Mouse (Mus musculus) brown adipose tissue, adult 24 weeks (tissue): ENCODE data around the gene Afap1. TPM values are rescaled to one million over a fixed set of nuclear protein-coding genes. Genes with fewer than 3 reads are reported as not detected.

Experiments used
- H3K27ac ChIP-seq: fragments of 200-500 bp; replicated peaks from 2 replicates; pipeline ENCODE4 v1.5.1; 2012; ENCODE audit warnings: low read depth, mild to moderate bottlenecking, low read length
- H3K4me1 ChIP-seq: fragments of 200-500 bp; 2 replicates; pipeline ENCODE4 v1.6.1; 2012; ENCODE audit warnings: low read length, mixed read lengths; ENCODE audit not compliant: control insufficient read depth, insufficient read depth, insufficient read length
- H3K4me3 ChIP-seq: fragments of 200-500 bp; 2 replicates; pipeline ENCODE4 v1.5.1; 2012; ENCODE audit warnings: low read depth, mild to moderate bottlenecking, low read length, moderate library complexity; ENCODE audit not compliant: insufficient read depth
- polyA plus RNA-seq: library from polyadenylated mRNA; stranded (reverse); fragments of >200 nt; gene quantifications from 2 replicates; pipeline ENCODE4 v1.2.4, GENCODE M21; 2012; ENCODE audit not compliant: missing spikeins, insufficient read depth, insufficient read length

The Afap1 gene
- polyA plus RNA-seq, 1 experiment, result 19.0 TPM

- Histone ChIP-seq H3K4me1 (0 out of 2 replicates have a peak, but pooled peaks cover 3% of the 10 kb centered on the region), H3K4me3 (no peak overlapping the region), H3K27ac (no peak overlapping the region)
Observed at GRCm38 (mm10) chr5:35965036-35965435, 71.9 kb downstream of the Afap1 start.

DNA sequence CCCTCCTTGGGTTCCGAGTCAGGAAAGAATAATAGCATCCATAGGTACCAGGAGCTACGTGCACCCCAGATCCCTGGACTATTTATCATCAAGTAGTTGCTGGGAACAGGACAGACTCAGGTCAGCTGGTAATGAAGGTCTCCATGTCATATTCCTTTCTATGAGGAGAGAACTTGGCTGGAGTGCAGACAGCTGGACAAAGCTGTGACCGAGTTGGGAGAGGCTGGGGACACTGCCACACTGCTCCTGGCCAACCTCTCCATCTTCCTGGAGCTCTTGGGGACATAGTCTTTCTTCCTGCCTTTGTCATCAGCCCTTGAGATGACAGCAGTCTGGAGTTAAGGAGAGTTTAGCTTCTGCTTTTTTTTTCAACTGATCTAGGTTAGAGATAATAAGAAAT is 76.7 kb downstream of the Afap1 start:
- H3K27ac ChIP-seq, result no peak overlapping the region

GRCm38 (mm10) chr5:35970380-35971105 is 77.4 kb downstream of the Afap1 start:
- Histone ChIP-seq H3K4me1 (0 out of 2 replicates have a peak, but pooled peaks cover under 1% of the 10 kb centered on the region), H3K27ac (no peak overlapping the region), H3K4me3 (no peak overlapping the region)

More for the DNA sequence above, 76.7 kb downstream of the Afap1 start:
- Histone ChIP-seq H3K4me1 (0 out of 2 replicates have a peak, but pooled peaks cover 3% of the 10 kb centered on the region), H3K4me3 (no peak overlapping the region)

DNA sequence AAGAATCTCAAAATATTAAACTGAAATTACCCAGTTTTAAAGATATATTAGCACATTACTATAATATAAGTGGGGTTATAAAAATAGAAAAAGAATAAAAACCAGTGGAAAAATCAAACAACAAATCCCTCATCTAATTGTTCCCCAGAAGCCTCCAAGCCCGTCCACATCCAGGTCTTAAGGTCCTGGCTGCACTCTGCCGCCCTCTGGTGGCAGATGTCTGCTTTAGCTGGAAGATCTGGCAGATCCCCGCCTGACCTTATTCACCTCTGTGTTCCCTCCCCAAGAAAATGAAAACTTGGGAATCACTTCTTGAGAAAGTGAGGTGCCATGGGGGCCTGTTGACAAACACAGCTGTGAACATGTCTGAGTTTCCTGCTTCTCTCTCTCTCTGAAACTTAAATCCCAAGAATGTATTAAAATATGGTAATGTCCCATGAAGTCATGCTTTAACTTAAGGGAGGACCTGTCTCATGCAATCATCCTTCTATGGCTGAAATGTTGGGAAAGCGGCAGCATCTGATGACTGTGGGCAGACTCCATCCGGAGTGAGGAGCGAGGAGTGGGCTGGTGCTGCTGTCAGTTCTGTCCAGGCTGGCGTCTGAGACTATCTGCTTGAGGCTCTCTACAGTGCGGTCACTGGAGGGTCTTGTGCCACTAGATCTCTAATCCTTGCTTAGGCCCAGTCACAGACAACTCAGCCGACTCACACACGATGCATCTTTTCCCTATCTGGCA is 78.9 kb downstream of the Afap1 start:
- Histone ChIP-seq H3K4me1 (no peaks in the 10 kb centered on the region), H3K4me3 (no peak overlapping the region), H3K27ac (no peak overlapping the region)

DNA sequence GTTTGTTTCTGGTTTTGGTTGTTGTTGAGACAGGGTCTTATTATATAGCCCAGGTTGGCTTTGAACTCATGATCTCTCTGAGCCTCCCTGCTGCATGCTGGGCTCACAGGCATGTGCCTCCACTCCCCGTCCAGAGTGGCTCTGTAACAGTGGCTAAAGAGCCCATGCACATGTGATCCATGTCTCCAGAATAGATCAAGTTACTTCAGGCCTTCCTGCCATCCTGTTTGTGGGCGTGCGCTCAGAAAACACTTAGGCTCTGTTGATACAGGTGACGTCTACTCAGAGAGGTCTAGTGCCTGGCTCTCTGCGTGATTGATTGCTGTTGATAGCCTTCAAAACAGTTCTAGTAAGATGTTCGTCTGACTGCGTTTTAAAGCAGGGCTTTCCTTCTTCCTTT is 79.6 kb downstream of the Afap1 start:
- Histone ChIP-seq H3K4me1 (no peaks in the 10 kb centered on the region), H3K27ac (no peak overlapping the region)

GRCm38 (mm10) chr5:35973800-35974199 is 80.7 kb downstream of the Afap1 start:
- no peaks in the 10 kb centered on the region for H3K4me1 ChIP-seq
- no peak overlapping the region; the same call in 1 of the 2 replicates for H3K27ac ChIP-seq
- H3K4me3 ChIP-seq, result no peak overlapping the region

More for the DNA sequence above, 79.6 kb downstream of the Afap1 start:
- no peak overlapping the region for H3K4me3 ChIP-seq

DNA sequence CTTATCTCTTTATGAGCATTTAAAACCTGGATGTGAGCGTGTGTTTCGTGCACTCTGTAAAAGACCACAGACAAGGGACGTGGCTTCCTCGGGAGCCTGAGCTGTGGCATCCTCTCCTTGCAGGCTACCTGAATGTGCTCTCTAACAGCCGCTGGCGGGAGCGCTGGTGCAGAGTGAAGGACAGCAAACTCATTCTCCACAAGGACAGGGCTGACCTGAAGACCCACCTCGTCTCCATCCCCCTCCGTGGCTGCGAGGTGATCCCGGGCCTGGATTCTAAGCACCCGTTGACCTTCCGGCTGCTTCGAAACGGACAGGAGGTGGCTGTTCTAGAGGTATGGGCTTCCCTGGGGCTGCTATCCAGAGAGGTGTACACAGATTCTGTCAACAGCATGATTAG is 81.1 kb downstream of the Afap1 start:
- no peak overlapping the region for H3K27ac ChIP-seq
- no peaks in the 10 kb centered on the region for H3K4me1 ChIP-seq
- H3K4me3 ChIP-seq, result no peak overlapping the region

DNA sequence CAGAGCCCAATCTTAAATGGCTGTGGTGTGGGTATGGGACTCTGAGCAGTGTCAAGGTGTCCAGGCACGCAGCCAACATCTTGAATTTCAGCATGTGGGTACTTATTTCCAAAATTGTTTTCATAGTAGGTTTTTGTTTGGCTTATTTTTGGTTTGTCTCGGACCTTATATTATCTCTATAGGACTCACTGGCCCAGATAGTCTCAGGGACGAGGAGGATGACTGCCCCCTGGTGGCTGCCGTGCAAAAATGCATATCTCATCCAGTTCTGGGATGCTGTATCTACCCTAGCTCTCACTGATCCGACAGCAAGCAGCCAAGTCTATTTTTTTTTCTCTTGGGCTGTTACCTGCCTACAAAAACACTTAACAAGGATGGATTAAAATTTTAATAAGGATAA is 82.6 kb downstream of the Afap1 start:
- H3K27ac ChIP-seq, result no peak overlapping the region
- H3K4me3 ChIP-seq, result no peak overlapping the region
- H3K4me1 ChIP-seq, result no peaks in the 10 kb centered on the region

DNA sequence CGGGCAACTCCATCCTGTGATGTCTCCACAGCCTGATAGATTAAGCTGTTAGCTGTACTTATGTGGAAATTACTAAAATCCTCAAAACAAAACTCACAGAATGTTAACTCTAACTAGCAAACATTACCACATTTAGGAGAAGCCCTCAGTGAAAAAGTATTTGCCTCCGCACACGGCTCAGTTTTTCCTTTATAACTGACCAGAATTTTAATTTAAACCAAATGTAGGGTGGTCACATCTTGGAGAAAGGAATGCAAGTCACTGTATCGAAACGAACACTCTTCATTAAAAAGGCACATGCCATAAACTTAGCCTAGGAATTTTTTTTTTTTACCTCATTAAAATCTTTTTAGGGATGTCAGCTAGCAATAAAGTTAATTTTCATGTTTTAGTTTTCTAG is 87.4 kb downstream of the Afap1 start:
- Histone ChIP-seq H3K27ac (no peak overlapping the region), H3K4me3 (no peak overlapping the region), H3K4me1 (no peaks in the 10 kb centered on the region)

GRCm38 (mm10) chr5:35981341-35981740 is 88.2 kb downstream of the Afap1 start:
- Histone ChIP-seq H3K27ac (no peak overlapping the region), H3K4me3 (no peak overlapping the region), H3K4me1 (no peaks in the 10 kb centered on the region)

DNA sequence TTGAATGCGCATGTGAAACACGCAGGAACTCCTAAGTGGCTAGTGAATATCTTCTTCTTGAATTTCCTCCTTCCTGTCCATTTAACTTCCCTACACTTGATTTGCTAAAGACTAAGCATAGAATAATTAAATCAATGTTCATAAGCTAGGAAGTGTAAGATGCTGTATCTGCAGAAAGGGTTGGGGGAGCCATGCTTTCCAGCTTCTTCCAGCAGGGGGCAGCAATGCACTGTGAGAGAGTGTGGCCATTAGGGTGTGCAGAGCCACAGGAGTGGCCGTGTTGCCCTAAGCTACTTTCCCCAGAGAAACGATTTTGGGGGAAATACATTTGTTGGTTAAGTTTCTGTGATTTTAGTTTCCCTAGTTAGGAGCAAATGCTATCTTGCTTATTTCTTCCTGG is 88.9 kb downstream of the Afap1 start:
- no peak overlapping the region for H3K4me3 ChIP-seq
- H3K27ac ChIP-seq, result no peak overlapping the region
- no peaks in the 10 kb centered on the region for H3K4me1 ChIP-seq

GRCm38 (mm10) chr5:35985611-35986010 is 92.5 kb downstream of the Afap1 start:
- Histone ChIP-seq H3K4me3 (no peak overlapping the region), H3K4me1 (no peaks in the 10 kb centered on the region), H3K27ac (no peak overlapping the region)

DNA sequence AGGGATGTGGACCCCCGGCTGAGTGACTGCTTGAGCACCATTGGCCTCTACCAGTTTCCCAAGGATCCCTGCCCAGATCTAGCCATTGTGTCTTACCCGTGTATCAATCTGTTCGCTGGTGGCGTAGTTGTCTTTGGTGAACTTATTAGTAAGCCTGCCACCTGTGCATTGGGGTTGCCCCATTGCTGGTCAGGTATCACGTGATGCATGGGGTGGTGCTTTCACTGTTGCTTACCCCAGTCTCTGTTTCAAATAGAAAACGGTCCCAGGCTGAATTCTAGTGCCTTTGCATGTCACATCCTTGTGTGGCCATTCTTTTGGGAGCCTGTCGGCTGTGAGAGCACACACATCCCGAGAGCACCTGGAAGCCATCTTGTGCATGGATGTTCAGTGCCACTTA is 95.0 kb downstream of the Afap1 start:
- no peak overlapping the region for H3K27ac ChIP-seq
- H3K4me1 ChIP-seq, result no peaks in the 10 kb centered on the region
- no peak overlapping the region for H3K4me3 ChIP-seq

- Histone ChIP-seq H3K4me3 (no peak overlapping the region), H3K4me1 (no peaks in the 10 kb centered on the region), H3K27ac (no peak overlapping the region)
Observed at GRCm38 (mm10) chr5:35989506-35989905, 96.4 kb downstream of the Afap1 start.

DNA sequence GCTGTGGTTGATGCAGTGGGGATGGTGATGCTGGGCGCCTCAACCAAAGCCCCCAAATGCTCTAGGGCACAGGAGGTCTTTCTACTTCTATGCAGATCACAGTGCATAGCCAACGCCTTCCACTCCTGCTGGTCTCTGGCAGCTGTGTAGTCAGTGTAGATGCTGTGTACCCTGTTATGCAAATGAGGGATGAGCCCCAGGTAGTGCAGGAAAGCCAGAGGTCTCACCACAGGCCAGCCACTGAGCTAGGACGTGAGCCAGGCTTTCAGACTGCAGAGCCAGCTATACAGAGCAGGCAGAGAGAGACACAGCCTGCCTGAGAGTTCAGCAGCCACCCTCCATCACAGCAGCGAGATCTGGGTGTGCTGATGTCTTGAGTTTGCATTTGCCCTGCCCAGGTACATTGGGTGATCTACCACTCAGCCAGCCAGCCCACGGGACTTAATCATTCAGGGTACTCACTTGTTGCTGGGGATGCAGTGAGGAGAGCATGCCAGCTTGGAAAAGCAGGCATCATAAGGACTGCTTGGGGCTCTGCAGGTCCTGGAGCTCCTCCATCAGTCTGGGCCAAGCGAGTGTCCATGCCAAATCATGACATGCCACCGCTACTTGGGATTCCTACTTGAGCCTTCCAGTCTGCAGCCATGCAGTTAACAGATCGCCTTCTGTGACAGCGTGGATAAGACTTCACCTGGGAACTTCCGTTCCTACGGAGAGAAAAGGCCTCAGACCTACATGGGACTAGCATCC is 97.0 kb downstream of the Afap1 start:
- Histone ChIP-seq H3K4me3 (no peak overlapping the region), H3K27ac (no peak overlapping the region), H3K4me1 (no peaks in the 10 kb centered on the region)
